Mouse (Mus musculus): ENCODE data around the gene Dnase1l2. TPM values are rescaled to one million over a fixed set of nuclear protein-coding genes. Genes with fewer than 3 reads are reported as not detected.

Dnase1l2 gene
- polyA plus RNA-seq, 1 experiment from 2014 or later = 6.6 TPM

Other genes starting within 250 kb of the Dnase1l2 start
- 18.8 and 19.5 TPM in 2 replicates for gene Tbc1d24, start 237.5 kb downstream of the Dnase1l2 start, polyA plus RNA-seq (2015; fragmentation: Nextera tagmentation; extraction: Ambion mirVana)
- gene Ntn3, start 233.6 kb downstream of the Dnase1l2 start, polyA plus RNA-seq (2015; fragmentation: Nextera tagmentation; extraction: Ambion mirVana) = 4.9 and 5.2 TPM in 2 replicates
- 13.0 and 13.5 TPM in 2 replicates for gene Tedc2, start 222.3 kb downstream of the Dnase1l2 start, polyA plus RNA-seq (2015; fragmentation: Nextera tagmentation; extraction: Ambion mirVana)
- 30.1 and 32.7 TPM in 2 replicates for gene Ccnf, start 191.6 kb downstream of the Dnase1l2 start, polyA plus RNA-seq (2015; fragmentation: Nextera tagmentation; extraction: Ambion mirVana)
- 0.22 TPM in 1 of 2 replicates, not detected in the other for gene Abca17, start 92.0 kb downstream of the Dnase1l2 start, polyA plus RNA-seq (2015; fragmentation: Nextera tagmentation; extraction: Ambion mirVana)
- gene Abca3, start 91.2 kb downstream of the Dnase1l2 start, polyA plus RNA-seq (2015; fragmentation: Nextera tagmentation; extraction: Ambion mirVana) = 21.5 and 21.7 TPM in 2 replicates
- gene Rnps1, start 28.5 kb downstream of the Dnase1l2 start, polyA plus RNA-seq (2015; fragmentation: Nextera tagmentation; extraction: Ambion mirVana) = 360 and 364 TPM in 2 replicates
- 40.7 and 42.8 TPM in 2 replicates for gene Eci1, start 16.5 kb downstream of the Dnase1l2 start, polyA plus RNA-seq (2015; fragmentation: Nextera tagmentation; extraction: Ambion mirVana)
- gene E4f1, start 27.2 kb upstream of the Dnase1l2 start, polyA plus RNA-seq (2015; fragmentation: Nextera tagmentation; extraction: Ambion mirVana) = 44.0 and 44.9 TPM in 2 replicates
- gene Pgp, start 27.3 kb upstream of the Dnase1l2 start, polyA plus RNA-seq (2015; fragmentation: Nextera tagmentation; extraction: Ambion mirVana) = 51.0 and 54.0 TPM in 2 replicates
- 0.40 TPM in 1 of 2 replicates, not detected in the other for gene Bricd5, start 30.8 kb upstream of the Dnase1l2 start, polyA plus RNA-seq (2015; fragmentation: Nextera tagmentation; extraction: Ambion mirVana)
- 35.2 and 36.4 TPM in 2 replicates for gene Mlst8, start 36.0 kb upstream of the Dnase1l2 start, polyA plus RNA-seq (2015; fragmentation: Nextera tagmentation; extraction: Ambion mirVana)
- gene Caskin1, start 45.5 kb upstream of the Dnase1l2 start, polyA plus RNA-seq (2015; fragmentation: Nextera tagmentation; extraction: Ambion mirVana) = 25.6 and 26.4 TPM in 2 replicates
- 107 and 112 TPM in 2 replicates for gene Traf7, start 84.8 kb upstream of the Dnase1l2 start, polyA plus RNA-seq (2015; fragmentation: Nextera tagmentation; extraction: Ambion mirVana)
- gene Rab26, start 91.1 kb upstream of the Dnase1l2 start, polyA plus RNA-seq (2015; fragmentation: Nextera tagmentation; extraction: Ambion mirVana) = 5.7 and 6.6 TPM in 2 replicates
- 17.1 and 22.9 TPM in 2 replicates for gene Pkd1, start 106.7 kb upstream of the Dnase1l2 start, polyA plus RNA-seq (2015; fragmentation: Nextera tagmentation; extraction: Ambion mirVana)
- gene Tsc2, start 189.5 kb upstream of the Dnase1l2 start, polyA plus RNA-seq (2015; fragmentation: Nextera tagmentation; extraction: Ambion mirVana) = 68.7 and 75.6 TPM in 2 replicates
- 12.5 and 12.7 TPM in 2 replicates for gene Nthl1, start 189.6 kb upstream of the Dnase1l2 start, polyA plus RNA-seq (2015; fragmentation: Nextera tagmentation; extraction: Ambion mirVana)
- gene Slc9a3r2, start 207.2 kb upstream of the Dnase1l2 start, polyA plus RNA-seq (2015; fragmentation: Nextera tagmentation; extraction: Ambion mirVana) = 26.7 and 27.6 TPM in 2 replicates
- not detected in 2 replicates for gene Npw, start 215.4 kb upstream of the Dnase1l2 start, polyA plus RNA-seq (2015; fragmentation: Nextera tagmentation; extraction: Ambion mirVana)
- 19.1 and 20.9 TPM in 2 replicates for gene Zfp598, start 226.6 kb upstream of the Dnase1l2 start, polyA plus RNA-seq (2015; fragmentation: Nextera tagmentation; extraction: Ambion mirVana)
- 134 and 145 TPM in 2 replicates for gene Syngr3, start 246.8 kb upstream of the Dnase1l2 start, polyA plus RNA-seq (2015; fragmentation: Nextera tagmentation; extraction: Ambion mirVana)